Mouse (Mus musculus) adrenal gland, adult 2 months (tissue): Measurements from ENCODE around the gene Camta1. TPM values are rescaled to one million over a fixed set of nuclear protein-coding genes. Genes with fewer than 3 reads are reported as not detected.

Experiments used
- DNase-seq: peaks from one replicate; pipeline ENCODE4 v3.0.0; 2021
- polyA plus RNA-seq: library from polyadenylated mRNA; depleted of rRNA; stranded (reverse); fragments of >200 nt; gene quantifications from 2 replicates; pipeline ENCODE4 v1.2.3, GENCODE M21; 2012
- total RNA-seq, 2 experiments: library from RNA; stranded (reverse); gene quantifications; 2 replicates each; pipeline ENCODE4 v1.2.3; 2021

The Camta1 gene
- total and polyA plus RNA-seq, 3 experiments = 8.5 to 35.0 (median 24.0) TPM

GRCm38 (mm10) chr4:151326971-151327686 is 534.5 kb downstream of the Camta1 start:
- no peak for DNase-seq

GRCm38 (mm10) chr4:151316428-151316827 is 545.2 kb downstream of the Camta1 start:
- no peak for DNase-seq

- DNase-seq = no peak
Observed at GRCm38 (mm10) chr4:151315726-151316125, 546.0 kb downstream of the Camta1 start.

DNA sequence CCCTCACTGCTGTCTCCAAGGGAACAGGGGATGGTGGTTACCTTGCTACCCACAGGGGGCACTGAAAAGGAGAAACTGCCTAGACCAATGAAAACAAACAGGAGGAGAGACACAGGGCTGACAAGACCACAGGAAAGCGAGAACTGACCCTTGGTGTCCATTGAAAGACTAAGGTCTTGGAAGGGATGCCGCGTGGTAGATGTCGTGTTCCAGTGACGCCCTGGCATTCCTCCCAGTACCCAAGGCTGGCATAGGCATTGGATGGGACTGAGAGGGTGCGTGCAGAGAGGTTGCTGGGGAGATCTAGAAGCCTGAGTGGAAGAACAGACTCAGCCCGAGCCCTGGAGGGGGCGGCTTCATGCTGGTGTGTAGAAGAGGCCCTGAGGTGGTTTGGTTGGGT is 550.9 kb downstream of the Camta1 start:
- DNase-seq = no peak

DNA sequence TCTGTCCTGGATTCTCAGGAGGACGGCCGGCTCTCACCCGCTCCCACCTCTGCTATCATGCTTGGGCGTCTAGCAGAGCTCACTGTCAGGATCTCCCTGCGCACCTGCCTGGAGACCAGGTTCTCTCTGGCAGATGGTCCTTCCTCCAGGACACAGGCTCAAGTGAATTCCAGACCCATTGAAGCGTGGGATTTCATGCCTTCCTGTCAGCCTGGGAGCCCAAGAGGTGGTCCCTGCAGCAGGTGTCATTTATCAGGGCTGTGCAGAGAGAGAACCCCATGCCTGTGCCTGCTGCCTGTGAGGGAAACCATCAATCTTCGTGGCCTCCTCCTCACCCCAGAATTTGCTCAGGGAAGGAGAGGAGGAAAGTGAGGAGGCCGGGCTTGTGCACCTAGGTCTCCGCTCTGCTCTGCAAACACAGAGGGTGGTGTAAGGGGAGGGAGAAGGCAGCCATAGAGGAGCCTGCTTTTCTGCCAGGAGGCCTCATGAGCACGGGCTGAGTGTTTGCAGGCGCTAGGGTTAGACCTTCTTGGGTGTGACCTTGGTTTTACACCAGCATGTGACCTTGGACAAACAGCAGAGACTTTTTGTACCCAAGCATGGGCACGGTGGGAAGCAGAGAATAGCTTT is 551.5 kb downstream of the Camta1 start:
- no peak for DNase-seq

DNA sequence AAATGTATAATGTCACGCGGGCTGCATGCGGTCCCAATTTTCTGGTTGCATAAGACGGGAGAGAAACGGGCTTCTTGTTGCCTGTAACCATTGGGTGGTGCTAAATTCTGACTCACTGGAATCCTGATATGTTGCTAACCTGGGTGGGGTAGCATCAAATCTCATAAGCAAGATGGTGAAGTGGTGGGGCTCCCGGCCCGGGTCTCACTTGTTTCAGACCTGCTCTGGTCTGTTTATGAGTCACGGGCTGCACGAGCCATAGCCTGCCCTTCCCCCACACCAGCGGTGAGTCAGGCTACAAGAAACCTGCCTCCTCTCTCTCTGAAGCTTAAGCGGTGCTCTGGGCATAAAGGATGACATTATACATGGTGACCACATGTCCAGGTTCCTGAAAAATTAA is 554.8 kb downstream of the Camta1 start:
- no peak for DNase-seq

GRCm38 (mm10) chr4:151306311-151306765 is 555.3 kb downstream of the Camta1 start:
- DNase-seq = no peak

DNA sequence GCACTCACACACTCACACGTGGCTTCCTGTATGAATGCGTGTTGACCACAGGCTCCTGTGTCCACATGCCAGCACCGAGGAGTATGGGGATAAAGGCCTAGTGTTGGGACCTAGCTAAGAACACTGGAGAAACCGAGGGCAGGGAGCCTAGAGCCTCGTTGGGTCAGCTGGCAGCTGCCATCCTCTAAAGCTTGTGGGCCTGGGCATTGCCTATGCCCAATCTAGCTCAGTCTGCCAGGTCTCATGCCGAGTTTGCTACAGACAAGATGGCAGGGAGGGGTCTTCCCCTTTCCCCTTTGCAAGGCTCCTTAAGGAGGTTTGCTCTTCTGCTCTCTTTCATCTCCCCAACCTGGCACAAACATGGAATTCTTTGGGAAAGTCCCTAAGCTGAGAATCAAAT is 555.9 kb downstream of the Camta1 start:
- no peak for DNase-seq

DNA sequence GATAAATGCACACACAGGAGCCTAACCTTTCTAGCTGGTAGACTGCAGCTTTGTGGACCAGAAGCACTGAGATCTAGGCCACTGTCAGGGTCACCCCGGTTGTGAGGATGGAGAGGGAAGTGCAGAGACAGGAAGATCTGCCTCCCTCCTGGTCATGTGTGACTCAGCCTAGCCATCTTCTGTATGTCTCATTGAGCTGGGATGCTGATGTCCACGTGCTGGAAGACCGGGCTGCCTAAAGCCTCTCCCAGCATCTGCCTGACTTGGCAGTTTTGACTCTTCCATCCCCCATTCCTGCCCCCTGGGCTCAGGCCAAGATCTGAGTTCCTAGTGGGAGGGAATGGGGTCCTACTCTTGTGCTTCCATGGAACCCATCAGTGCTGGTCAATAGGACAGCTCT is 557.7 kb downstream of the Camta1 start:
- DNase-seq = no peak

DNA sequence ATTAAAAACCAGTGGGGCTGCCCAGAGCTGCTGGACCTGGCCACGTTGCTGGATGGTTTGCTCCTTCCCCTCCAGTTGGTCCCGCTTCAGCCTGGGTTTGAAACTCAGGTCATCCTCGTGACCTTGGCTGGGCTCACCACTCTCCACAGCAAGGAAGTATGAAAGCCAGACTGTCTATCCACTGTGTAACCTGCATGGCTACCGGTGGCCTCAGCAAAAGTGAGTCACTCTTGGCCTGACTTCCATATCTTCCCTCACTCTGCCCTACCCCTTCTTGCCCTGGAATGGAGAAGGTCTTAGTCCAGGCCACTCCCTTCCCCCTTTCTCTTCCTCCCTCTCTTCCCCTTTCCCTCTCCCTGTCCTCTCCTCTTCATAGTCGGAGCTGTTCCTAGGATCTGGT is 558.2 kb downstream of the Camta1 start:
- DNase-seq = no peak

DNA sequence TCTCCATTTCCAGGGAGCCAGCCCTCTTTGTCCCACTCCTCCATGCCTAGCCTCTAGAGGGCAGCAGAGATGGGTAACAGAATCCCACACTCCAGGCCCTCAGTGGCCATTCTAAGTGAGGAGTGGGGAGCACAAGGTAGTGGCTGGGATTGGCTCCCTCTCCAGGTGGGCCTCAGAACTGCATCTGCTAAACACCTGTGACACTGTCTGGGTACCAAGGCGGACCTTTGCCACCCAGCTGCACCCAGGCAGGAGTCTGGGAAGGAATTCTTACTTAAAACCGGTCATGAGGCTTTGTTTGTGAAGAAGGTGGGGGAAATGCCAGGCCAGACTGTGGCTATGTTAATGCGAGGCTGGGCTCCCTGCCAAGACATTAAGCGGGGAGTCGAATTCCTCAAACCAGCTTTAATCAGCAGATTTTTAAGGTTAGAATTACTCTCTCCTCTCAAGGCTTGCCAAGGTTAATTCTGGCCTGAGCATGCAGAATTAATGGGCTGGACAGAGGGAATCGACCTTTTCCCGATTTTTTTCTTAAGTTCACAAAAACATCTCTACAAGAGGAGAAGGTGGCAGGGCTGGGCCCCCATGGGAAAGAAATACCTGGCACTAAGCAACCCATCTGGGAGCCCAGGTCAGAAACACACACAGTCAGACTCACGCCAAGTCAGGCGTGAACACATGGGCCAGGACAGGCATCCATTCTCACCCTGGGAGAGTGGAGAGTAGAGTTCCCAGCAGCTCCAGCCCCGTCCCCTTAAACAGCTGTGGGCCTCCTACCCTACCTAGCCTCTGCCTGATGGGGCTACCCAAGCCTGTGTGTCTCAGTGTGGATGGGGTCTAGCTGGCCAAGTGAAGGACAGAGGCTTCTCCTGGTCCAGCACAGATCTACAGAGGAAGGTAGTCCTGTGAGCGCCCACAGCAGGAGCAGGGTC is 559.2 kb downstream of the Camta1 start:
- DNase-seq = peak; percentile 5

GRCm38 (mm10) chr4:151301337-151301736 is 560.3 kb downstream of the Camta1 start:
- no peak for DNase-seq

DNA sequence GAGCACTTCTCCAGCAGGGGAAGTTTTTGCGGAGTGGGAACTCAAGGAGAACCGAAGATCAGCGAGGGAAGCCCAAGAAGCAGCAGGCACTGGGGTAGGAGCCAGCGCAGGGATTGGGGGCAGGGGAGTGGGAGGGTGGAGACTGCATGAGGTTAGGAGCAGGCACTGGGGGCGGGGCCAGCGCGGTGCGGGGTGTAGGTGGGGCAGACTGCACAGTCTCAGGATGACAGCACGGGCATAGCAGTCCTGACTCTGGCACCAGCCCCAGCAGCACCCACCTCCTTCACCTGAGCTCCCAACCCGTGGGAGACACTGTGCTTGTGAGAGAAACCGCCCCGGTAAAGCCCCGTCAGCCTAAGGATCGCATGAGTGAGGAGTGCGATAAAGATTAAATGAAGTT is 561.0 kb downstream of the Camta1 start:
- DNase-seq = no peak

- DNase-seq = no peak
Observed at GRCm38 (mm10) chr4:151295515-151296203, 566.0 kb downstream of the Camta1 start.

DNA sequence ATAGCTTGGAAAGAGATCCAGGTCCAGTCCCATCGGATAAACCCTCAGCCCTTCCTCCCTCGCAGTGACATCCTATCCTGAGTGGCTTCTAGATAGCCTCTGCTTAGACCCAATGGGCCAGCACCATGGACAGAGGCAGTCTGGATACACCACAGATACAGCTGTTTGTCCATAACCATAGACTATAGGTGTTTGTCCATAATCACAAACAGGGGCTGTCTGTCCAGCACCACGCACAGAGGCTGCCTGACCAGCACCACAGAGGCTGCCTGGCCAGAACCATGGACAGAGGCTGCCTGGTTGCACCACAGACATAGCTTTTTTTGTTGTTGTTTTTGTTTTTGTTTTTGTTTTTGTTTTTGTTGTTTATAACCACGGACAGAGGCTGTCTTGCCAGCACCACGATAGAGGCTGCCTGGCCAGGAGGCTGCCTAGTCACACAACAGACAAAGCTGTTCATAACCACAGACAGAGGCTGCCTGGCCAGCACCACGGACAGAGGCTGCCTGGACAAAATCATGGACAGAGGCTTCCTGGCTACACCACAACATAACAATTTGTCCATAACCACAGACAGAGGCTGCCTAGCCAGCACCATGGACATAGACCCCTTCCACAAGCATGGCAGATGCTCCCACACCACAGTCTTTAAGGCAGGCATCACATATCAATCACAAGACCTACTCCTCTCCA is 572.6 kb downstream of the Camta1 start:
- peak; percentile 25 for DNase-seq

DNA sequence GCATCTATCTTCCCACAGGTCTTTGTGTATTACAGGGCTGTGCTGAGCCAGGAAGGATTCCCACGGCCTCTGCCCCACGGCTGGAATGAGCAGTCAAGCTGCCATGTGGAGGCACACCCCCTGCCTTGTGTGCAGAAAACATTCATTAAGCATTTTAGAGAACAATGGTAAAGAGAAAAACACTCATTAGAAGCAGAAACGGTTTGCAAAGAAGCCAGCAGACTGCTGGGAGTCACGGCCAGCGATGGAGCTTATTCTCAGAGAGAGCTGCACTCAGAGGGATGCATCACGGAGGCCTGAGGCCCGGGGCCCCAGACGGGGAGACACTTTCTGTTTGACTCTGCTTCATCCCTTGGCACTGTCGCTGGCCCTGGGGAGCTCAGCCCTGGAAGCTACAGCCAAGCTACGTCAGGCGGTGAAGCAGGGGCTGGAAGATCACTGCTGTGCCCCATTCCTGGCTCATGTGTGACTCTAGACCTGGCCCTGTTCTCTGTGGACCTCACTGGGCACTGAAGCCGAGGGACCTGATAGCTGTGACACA is 575.7 kb downstream of the Camta1 start:
- no peak for DNase-seq

- DNase-seq = no peak
Observed at GRCm38 (mm10) chr4:151285432-151285831, 576.2 kb downstream of the Camta1 start.

DNA sequence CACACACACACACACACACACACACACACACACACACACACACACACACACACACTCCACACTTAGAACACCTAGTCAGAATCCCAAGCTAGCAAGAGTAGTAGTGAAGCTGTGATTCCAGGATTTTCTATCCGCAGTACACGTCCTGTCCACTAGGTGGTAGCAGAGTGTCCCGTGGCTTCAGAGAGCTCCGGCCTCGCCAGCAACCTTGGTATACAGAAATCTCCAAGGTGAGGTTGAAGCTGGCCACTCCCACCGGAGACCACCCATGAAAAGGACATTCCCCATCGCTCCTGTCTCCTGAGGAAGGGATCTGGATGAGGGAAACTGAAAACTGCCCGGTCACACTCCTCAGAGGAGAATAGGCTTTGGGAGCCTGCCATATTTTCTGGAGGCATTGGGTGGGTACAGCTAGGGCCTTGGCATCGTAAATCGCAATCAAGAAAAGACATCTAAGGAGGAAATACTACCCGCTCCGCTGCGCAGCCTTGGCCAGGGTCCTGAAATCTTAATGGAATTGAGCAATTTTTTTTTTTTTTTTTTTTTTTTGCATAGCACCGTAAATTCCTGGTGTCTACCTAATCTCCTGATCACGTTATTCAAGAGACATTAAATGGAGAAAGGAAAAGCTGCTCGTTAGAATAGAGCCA is 578.5 kb downstream of the Camta1 start:
- DNase-seq = peak; percentile 42

- DNase-seq = no peak
Observed at GRCm38 (mm10) chr4:151282103-151282502, 579.6 kb downstream of the Camta1 start.

DNA sequence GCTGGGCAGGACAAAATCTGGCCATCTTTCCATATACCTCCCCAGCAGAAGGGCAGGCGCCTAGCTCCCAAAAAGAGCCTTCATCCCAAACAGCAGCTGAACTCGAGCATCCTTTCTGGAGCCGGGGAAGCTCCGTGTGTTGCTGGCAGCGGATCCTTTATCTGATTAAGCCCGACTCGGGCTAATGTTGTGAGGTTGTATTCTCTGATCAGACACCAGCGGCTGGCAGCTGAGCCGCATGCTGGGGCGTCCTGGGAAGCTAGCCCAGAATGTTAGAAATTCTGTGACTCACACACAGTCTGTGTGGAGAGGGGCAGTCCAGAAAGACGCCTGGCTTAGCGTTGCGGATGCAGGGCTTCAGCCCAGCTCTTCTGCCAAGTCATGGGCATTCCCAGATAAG is 586.4 kb downstream of the Camta1 start:
- peak; percentile 74 for DNase-seq
